In genomic region chr11:89098083-89098835, GRCm38 (mm10) we compare ENCODE assay signal across 22 mouse cellular contexts. TPM values are rescaled to one million over a fixed set of nuclear protein-coding genes. Genes with fewer than 3 reads are reported as not detected.
A peak's percentile ranks its signal among the peaks of the same experiment; 100 is the strongest.
DNase-seq lines count a peak whose midpoint lies in the region; ATAC-seq lines count a peak whose summit lies in the region.
"Had no signal": no experiment of that assay in that cellular context is flagged by ENCODE, and none has a peak within 500 bp of the region (broad histone marks: within the 10 kb centered on the region; RNA-seq: fewer than 3 reads in every experiment).

No protein-coding gene starts in this region.

- H3K36me3 ChIP-seq in kidney, embryonic 14.5 days (ENCODE audit: control insufficient read depth, insufficient read depth, low read length), result no peaks in the 10 kb centered on the region
- no peaks in the 10 kb centered on the region for H3K36me3 ChIP-seq in hindbrain, embryonic 14.5 days (replicated peaks; ENCODE audit: control insufficient read depth, insufficient read depth)
- H3K36me3 ChIP-seq: embryonic facial prominence, embryonic 10.5 days; heart, embryonic 15.5 days; hindbrain, embryonic 10.5 days; limb, embryonic 12.5 days; midbrain, embryonic 12.5 days had no signal

- intact Hi-C loops in gastrocnemius, postnatal 36 days (cut with DNase I), result no loop called here

- peak; percentile 43 for ATAC-seq in kidney, embryonic 14.5 days (ENCODE audit: low FRiP score, low TSS enrichment)
- no peak for ATAC-seq in cerebellum, adult (ENCODE audit: insufficient number of reproducible peaks, low FRiP score, low TSS enrichment)
- no peak for ATAC-seq in hindbrain, embryonic 14.5 days (ENCODE audit: low FRiP score)
- ATAC-seq: forebrain, embryonic 16.5 days had no signal

- no peak overlapping the region for H3K4me2 ChIP-seq in kidney, embryonic 14.5 days (replicated peaks; ENCODE audit: low read depth, low read length)
- no peak overlapping the region for H3K4me2 ChIP-seq in hindbrain, embryonic 14.5 days (replicated peaks)
- H3K4me2 ChIP-seq: heart, embryonic 15.5 days; limb, embryonic 12.5 days; midbrain, embryonic 12.5 days had no signal

- H3K27ac ChIP-seq in kidney, embryonic 14.5 days (ENCODE audit: low read depth, low read length), result no peak overlapping the region
- H3K27ac ChIP-seq in hindbrain, embryonic 14.5 days, result no peak overlapping the region
- H3K27ac ChIP-seq: embryonic facial prominence, embryonic 10.5 days; heart, embryonic 15.5 days; hindbrain, embryonic 10.5 days; limb, embryonic 12.5 days; midbrain, embryonic 12.5 days had no signal

- 43% methylated on average over 17 of the region's 17 CpGs for WGBS in kidney, embryonic 14.5 days
- 82% methylated on average over 17 of the region's 17 CpGs for WGBS in hindbrain, embryonic 14.5 days

- H3K4me3 ChIP-seq in kidney, embryonic 14.5 days (ENCODE audit: low read length), result no peak overlapping the region
- no peak overlapping the region for H3K4me3 ChIP-seq in hindbrain, embryonic 14.5 days (replicated peaks; ENCODE audit: low read length)
- H3K4me3 ChIP-seq: embryonic facial prominence, embryonic 10.5 days; erythroblast, embryonic 14.5 days; heart, embryonic 15.5 days; hindbrain, embryonic 10.5 days; limb, embryonic 12.5 days; midbrain, embryonic 12.5 days had no signal

- 0 out of 2 replicates have a peak overlapping the region, but pooled peaks have one; percentile 12 for H3K9ac ChIP-seq in kidney, embryonic 14.5 days (ENCODE audit: low read depth, low read length)
- H3K9ac ChIP-seq in hindbrain, embryonic 14.5 days, result no peak overlapping the region
- H3K9ac ChIP-seq: heart, embryonic 15.5 days; limb, embryonic 12.5 days; midbrain, embryonic 12.5 days had no signal

- no peaks in the 10 kb centered on the region for H3K9me3 ChIP-seq in kidney, embryonic 14.5 days (ENCODE audit: control insufficient read depth, low read length)
- H3K9me3 ChIP-seq in hindbrain, embryonic 14.5 days (ENCODE audit: control insufficient read depth, low read length), result no peaks in the 10 kb centered on the region
- H3K9me3 ChIP-seq: embryonic facial prominence, embryonic 10.5 days; heart, embryonic 15.5 days; hindbrain, embryonic 10.5 days; limb, embryonic 12.5 days; midbrain, embryonic 12.5 days had no signal

- DNase-seq in kidney, postnatal 4 days, result no peak
- peak; percentile 55 for DNase-seq in thymus, postnatal 14 days
- no peak for DNase-seq in thymus, adult 18-20 months
- peak; percentile 31 to 47 for DNase-seq in gastrocnemius, postnatal 36 days
- peak; percentile 55 for DNase-seq in thymus, postnatal 4 days
- no peak for DNase-seq in hindbrain, embryonic 14.5 days (ENCODE audit: low spot score)
- DNase-seq: cerebellum, adult 11-12 months; cerebellum, postnatal 36 days; heart, adult 11 months; kidney, postnatal 10 days; lung, postnatal 36 days had no signal

- no peaks in the 10 kb centered on the region for H3K27me3 ChIP-seq in kidney, embryonic 14.5 days (ENCODE audit: control insufficient read depth, insufficient read depth, low read length)
- H3K27me3 ChIP-seq in hindbrain, embryonic 14.5 days (ENCODE audit: control insufficient read depth, insufficient read depth, low read length), result no peaks in the 10 kb centered on the region
- H3K27me3 ChIP-seq: heart, embryonic 15.5 days; limb, embryonic 12.5 days; midbrain, embryonic 12.5 days had no signal

- H3K4me1 ChIP-seq in kidney, embryonic 14.5 days (ENCODE audit: control insufficient read depth, insufficient read depth, low read length), result peaks cover 9% of the 10 kb centered on the region; the same call in 1 of the 2 replicates
- H3K4me1 ChIP-seq in hindbrain, embryonic 14.5 days (replicated peaks; ENCODE audit: control insufficient read depth, insufficient read depth, low read length), result no peaks in the 10 kb centered on the region

RNA-seq across cellular contexts. Expression of gene Gm525, which starts 24.6 kb away (rescaled TPM):
- polyA plus RNA-seq in kidney, embryonic 14.5 days (2014; fragmentation: Nextera tagmentation; extraction: Ambion mirVana), result not detected in 2 replicates
- not detected for total RNA-seq in gastrocnemius, postnatal 36 days (2021)
- not detected in 2 replicates for polyA plus RNA-seq in hindbrain, embryonic 14.5 days (2014; fragmentation: Nextera tagmentation; extraction: Ambion mirVana)
- total RNA-seq: layer of hippocampus, adult 8-10 months had no signal
- polyA plus RNA-seq: embryonic facial prominence, embryonic 10.5 days; erythroblast, embryonic 14.5 days; forebrain, embryonic 16.5 days; hindbrain, embryonic 10.5 days; midbrain, embryonic 12.5 days; neural tube, embryonic 14.5 days had no signal

RNA-seq across cellular contexts. Expression of gene Dgke, which starts 31.6 kb away (rescaled TPM):
- polyA plus RNA-seq in kidney, embryonic 14.5 days (2014; fragmentation: Nextera tagmentation; extraction: Ambion mirVana), result 3.2 and 5.3 TPM in 2 replicates
- total RNA-seq in gastrocnemius, postnatal 36 days (2021), result 1 to 10 TPM; 2.6 to 3.1 TPM
- polyA plus RNA-seq in hindbrain, embryonic 14.5 days (2014; fragmentation: Nextera tagmentation; extraction: Ambion mirVana), result 16.3 and 16.7 TPM in 2 replicates
- polyA plus RNA-seq: erythroblast, embryonic 14.5 days had no signal

Comparison
In these comparisons a context has a peak if more than half of its experiments do, and no peak if none do; other contexts are left out.
1. DNase-seq: peak in thymus, postnatal 14 days (single experiment), gastrocnemius, postnatal 36 days (2 of 2) and thymus, postnatal 4 days (single experiment); none in kidney, postnatal 4 days (0 of 2), thymus, adult 18-20 months (0 of 2) and hindbrain, embryonic 14.5 days (single experiment).